Mouse (Mus musculus) heart, adult 2 months (tissue): ENCODE data around the gene Zfp978. TPM values are rescaled to one million over a fixed set of nuclear protein-coding genes. Genes with fewer than 3 reads are reported as not detected.
"Not testable (repeated sequence)": the region's sequence is repeated elsewhere in the genome, so short reads cannot be mapped to it uniquely, and the experiment has no call there.

ENCODE experiments used
- DNase-seq, 2 experiments: peaks; one replicate each; pipeline ENCODE4 v3.0.0; 2021
- H3K27ac ChIP-seq: fragments of 200-600 bp; 2 replicates; pipeline ENCODE4 v1.8.1; 2022
- H3K27me3 ChIP-seq: fragments of 200-500 bp; 2 replicates; pipeline ENCODE4 v1.6.1; 2012; ENCODE audit warnings: mild to moderate bottlenecking, low read length, inconsistent platforms, mixed read lengths; ENCODE audit not compliant: control insufficient read depth, insufficient read depth
- H3K36me3 ChIP-seq: fragments of 200-500 bp; 2 replicates; pipeline ENCODE4 v1.6.1; 2012; ENCODE audit warnings: low read length, inconsistent platforms; ENCODE audit not compliant: control insufficient read depth, insufficient read depth
- H3K4me1 ChIP-seq: fragments of 200-500 bp; 2 replicates; pipeline ENCODE4 v1.6.1; 2011; ENCODE audit warnings: low read length; ENCODE audit not compliant: control insufficient read depth, insufficient read depth
- H3K4me3 ChIP-seq: fragments of 200-600 bp; 2 replicates; pipeline ENCODE4 v1.8.1; 2022
- H3K79me2 ChIP-seq: fragments of 200-500 bp; replicated peaks from 2 replicates; pipeline ENCODE4 v1.6.1; 2012; ENCODE audit warnings: mild to moderate bottlenecking, inconsistent platforms, low read length, moderate library complexity, mixed read lengths; ENCODE audit not compliant: control insufficient read depth, insufficient read depth
- H3K9ac ChIP-seq: fragments of 200-500 bp; 2 replicates; pipeline ENCODE4 v1.6.1; 2012; ENCODE audit warnings: low read depth, mild to moderate bottlenecking, control low read depth, inconsistent platforms, low read length, mixed read lengths
- CTCF ChIP-seq: fragments of 200-600 bp; IDR thresholded peaks from 2 replicates; pipeline ENCODE4 v1.8.1; 2022; ENCODE audit warnings: antibody characterized with exemption, mild to moderate bottlenecking, moderate library complexity
- EP300 ChIP-seq: fragments of 200-500 bp; IDR thresholded peaks from 2 replicates; pipeline ENCODE4 v1.6.1; 2011; ENCODE audit warnings: low read depth, low read length, control low read depth; ENCODE audit not compliant: insufficient read depth
- POLR2A ChIP-seq: fragments of 200-500 bp; IDR thresholded peaks from 2 replicates; pipeline ENCODE4 v1.6.1; 2011; ENCODE audit warnings: mild to moderate bottlenecking, low read depth, low read length, control low read depth; ENCODE audit not compliant: insufficient read depth
- WGBS: fragments of 180-500 bp; shearing (Covaris S2); methylation state at CpG from one replicate; pipeline ENCODE4 v1.1.7; 2018; 5-methylcytosine and 5-hydroxymethylcytosine counted together
- intact Hi-C: fragments of 180-260 bp; cut with DNase I; formaldehyde crosslinking; loops from one replicate; pipeline ENCODE4 v1.15.1; 2025
- polyA plus RNA-seq: library from polyadenylated mRNA; depleted of rRNA; stranded (reverse); fragments of >200 nt; gene quantifications from 2 replicates; pipeline ENCODE4 v1.2.3, GENCODE M21; 2012
- total RNA-seq, 2 experiments: library from RNA; stranded (reverse); gene quantifications; 2 replicates each; pipeline ENCODE4 v1.2.3; 2021

The Zfp978 gene
- total and polyA plus RNA-seq, 3 experiments: 0.27 to 0.42 TPM; not detected in 1

- H3K9ac ChIP-seq, H3K4me3 ChIP-seq, H3K79me2 ChIP-seq, intact Hi-C loops, H3K27me3 ChIP-seq, DNase-seq, H3K36me3 ChIP-seq, H3K27ac ChIP-seq, H3K4me1 ChIP-seq: not testable (repeated sequence)
- WGBS: 74% methylated on average over 5 of the region's 5 CpGs
Observed at GRCm38 (mm10) chr4:147419756-147420590, 58.9 kb downstream of the Zfp978 start.

- DNase-seq: no peak
- H3K4me1 ChIP-seq: no peaks in the 10 kb centered on the region
- H3K36me3 ChIP-seq: no peaks in the 10 kb centered on the region
- H3K27ac ChIP-seq: no peak overlapping the region
- WGBS: 58% methylated on average over 3 of the region's 3 CpGs
- TF ChIP-seq POLR2A (no peak), EP300 (no peak), CTCF (no peak)
- H3K4me3 ChIP-seq: no peak overlapping the region
- H3K27me3 ChIP-seq: peaks cover 2% of the 10 kb centered on the region; the same call in 1 of the 2 replicates
- intact Hi-C loops: no loop called here
- no peaks in the 10 kb centered on the region for H3K79me2 ChIP-seq
- no peak overlapping the region for H3K9ac ChIP-seq
Observed at GRCm38 (mm10) chr4:147420794-147421193, 59.7 kb downstream of the Zfp978 start.

GRCm38 (mm10) chr4:147421316-147421715 lies 60.2 kb downstream of the Zfp978 start:
- intact Hi-C loops, H3K9ac ChIP-seq, H3K27me3 ChIP-seq, H3K36me3 ChIP-seq, H3K79me2 ChIP-seq, H3K4me1 ChIP-seq, H3K27ac ChIP-seq, DNase-seq, H3K4me3 ChIP-seq: not testable (repeated sequence)
- 26% methylated on average over 1 of the region's 1 CpGs for WGBS

DNA sequence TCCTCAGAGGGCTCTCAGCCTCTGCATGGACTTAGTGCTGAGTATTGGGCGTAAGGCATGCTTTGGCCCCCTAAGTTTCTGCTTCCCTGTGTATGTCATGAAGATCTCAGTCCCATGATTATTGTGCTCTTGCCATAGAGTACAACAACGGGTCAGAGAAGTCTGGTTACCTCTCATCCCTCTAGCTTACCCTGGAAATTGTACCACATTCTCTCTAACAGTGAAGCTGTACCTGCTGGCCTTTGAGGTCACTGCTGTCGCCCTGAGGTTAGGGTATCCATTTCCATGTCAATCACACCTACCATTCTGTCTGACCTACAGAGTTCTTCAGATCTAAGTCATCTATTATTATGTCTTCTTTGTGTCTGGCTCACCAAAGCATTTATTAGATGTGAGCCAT lies 62.0 kb downstream of the Zfp978 start:
- intact Hi-C loops: no loop called here
- Histone ChIP-seq H3K27me3 (no peaks in the 10 kb centered on the region; the same call in 1 of the 2 replicates), H3K9ac (no peak overlapping the region), H3K4me1 (no peaks in the 10 kb centered on the region), H3K36me3 (no peaks in the 10 kb centered on the region), H3K27ac (no peak overlapping the region), H3K79me2 (no peaks in the 10 kb centered on the region), H3K4me3 (no peak overlapping the region)
- TF ChIP-seq POLR2A (no peak), CTCF (no peak), EP300 (no peak)
- 36% methylated on average over 3 of the region's 3 CpGs for WGBS
- DNase-seq: no peak

GRCm38 (mm10) chr4:147423641-147424298 lies 62.7 kb downstream of the Zfp978 start:
- no peak overlapping the region for H3K9ac ChIP-seq
- intact Hi-C loops: no loop called here
- H3K4me3 ChIP-seq: no peak overlapping the region
- no peaks in the 10 kb centered on the region for H3K36me3 ChIP-seq
- TF ChIP-seq CTCF: no peak
- TF ChIP-seq EP300: no peak
- no peak for TF ChIP-seq POLR2A
- no peaks in the 10 kb centered on the region for H3K79me2 ChIP-seq
- no peak overlapping the region for H3K27ac ChIP-seq
- WGBS: 48% methylated on average over 4 of the region's 4 CpGs
- no peaks in the 10 kb centered on the region for H3K4me1 ChIP-seq
- H3K27me3 ChIP-seq: no peaks in the 10 kb centered on the region; the same call in 1 of the 2 replicates
- no peak for DNase-seq

GRCm38 (mm10) chr4:147424404-147424803 lies 63.3 kb downstream of the Zfp978 start:
- 36% methylated on average over 3 of the region's 3 CpGs for WGBS
- H3K36me3 ChIP-seq, H3K9ac ChIP-seq, intact Hi-C loops, H3K27ac ChIP-seq, H3K4me3 ChIP-seq, H3K79me2 ChIP-seq, H3K27me3 ChIP-seq, H3K4me1 ChIP-seq, DNase-seq: not testable (repeated sequence)
